Mouse (Mus musculus) thymus, adult 18-20 months (tissue): ENCODE results near the gene Hs6st1.

Experiments
- DNase-seq, 2 experiments: peaks; one replicate each; pipeline ENCODE4 v3.0.0; 2022; ENCODE audit warnings: mixed read lengths in 2 of 2

The Hs6st1 gene

GRCm38 (mm10) chr1:36065761-36066150, 2.4 kb upstream of the Hs6st1 start:
- no peak for DNase-seq

GRCm38 (mm10) chr1:36066216-36066980, 1.8 kb upstream of the Hs6st1 start:
- DNase-seq, result no peak

- DNase-seq, result no peak
Observed at GRCm38 (mm10) chr1:36067201-36067600, 999 bp upstream of the Hs6st1 start.

GRCm38 (mm10) chr1:36067611-36068010, 589 bp upstream of the Hs6st1 start:
- no peak for DNase-seq

DNA sequence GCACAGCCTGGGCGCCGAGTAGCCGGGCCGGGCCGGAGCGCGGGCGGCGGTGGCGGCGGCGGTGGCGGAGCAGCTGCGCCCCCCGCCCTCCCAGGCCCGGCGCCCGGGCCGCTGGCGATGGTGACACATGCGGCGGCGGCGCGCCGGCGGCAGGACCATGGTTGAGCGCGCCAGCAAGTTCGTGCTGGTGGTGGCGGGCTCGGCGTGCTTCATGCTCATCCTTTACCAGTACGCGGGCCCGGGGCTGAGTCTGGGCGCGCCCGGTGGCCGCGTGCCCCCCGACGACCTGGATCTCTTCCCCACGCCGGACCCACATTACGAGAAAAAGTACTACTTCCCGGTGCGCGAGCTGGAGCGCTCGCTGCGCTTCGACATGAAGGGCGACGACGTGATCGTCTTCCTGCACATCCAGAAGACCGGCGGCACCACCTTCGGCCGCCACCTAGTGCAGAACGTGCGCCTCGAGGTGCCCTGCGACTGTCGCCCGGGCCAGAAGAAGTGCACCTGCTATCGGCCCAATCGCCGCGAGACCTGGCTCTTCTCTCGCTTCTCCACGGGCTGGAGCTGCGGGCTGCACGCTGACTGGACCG, 426 bp downstream of the Hs6st1 start:
- DNase-seq, result peak; percentile 54 to 65

DNA sequence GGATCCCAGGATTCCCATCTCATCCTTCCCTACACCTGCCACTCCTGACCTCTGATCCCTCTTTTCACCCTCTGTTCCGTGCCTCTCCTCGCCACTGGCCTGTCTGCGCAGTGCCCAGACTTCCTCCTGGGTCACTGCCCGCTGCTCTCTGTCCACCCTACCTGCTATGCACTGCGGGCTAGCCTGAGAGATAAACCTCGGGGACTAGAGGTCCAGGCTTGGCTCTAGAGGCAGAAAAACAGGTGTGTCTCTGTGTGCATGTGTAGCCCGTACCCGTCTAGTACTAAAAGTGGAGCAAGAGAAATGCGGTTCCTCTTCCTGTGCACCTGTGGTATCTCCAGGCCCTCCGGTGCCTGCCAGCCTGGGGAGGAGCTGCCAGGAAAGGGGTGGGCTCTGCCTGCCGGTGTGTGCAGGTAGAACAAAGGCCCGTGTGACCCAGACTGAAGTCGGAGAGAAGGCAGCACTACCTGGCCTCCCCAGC, 1.1 kb downstream of the Hs6st1 start:
- DNase-seq, result peak; percentile 71 to 80

- DNase-seq, result no peak
Observed at GRCm38 (mm10) chr1:36070190-36070589, 2.0 kb downstream of the Hs6st1 start.

- DNase-seq, result no peak
Observed at GRCm38 (mm10) chr1:36070740-36071139, 2.5 kb downstream of the Hs6st1 start.

GRCm38 (mm10) chr1:36071176-36071575, 3.0 kb downstream of the Hs6st1 start:
- no peak for DNase-seq

DNA sequence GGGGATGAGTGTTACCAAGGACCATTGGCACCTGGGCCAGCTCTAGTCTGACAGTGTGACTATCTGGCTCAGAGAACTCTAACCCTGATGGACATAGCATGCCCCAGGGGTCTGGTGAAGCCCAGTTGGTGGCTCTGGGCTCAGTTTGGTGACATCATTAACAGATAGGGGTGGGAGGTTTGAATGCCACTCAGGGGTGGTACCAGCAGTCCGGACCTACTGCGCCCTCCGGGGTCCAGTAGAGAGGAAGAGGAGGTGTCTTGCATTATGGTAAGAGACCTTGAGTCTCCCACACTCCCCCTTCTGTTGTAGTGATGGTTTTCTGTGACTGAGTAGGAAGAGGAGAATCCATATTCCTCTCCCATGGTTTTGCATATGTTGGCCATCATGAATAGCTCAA, 3.4 kb downstream of the Hs6st1 start:
- DNase-seq, result no peak

GRCm38 (mm10) chr1:36072588-36073556, 4.7 kb downstream of the Hs6st1 start:
- no peak for DNase-seq

GRCm38 (mm10) chr1:36073566-36073965, 5.4 kb downstream of the Hs6st1 start:
- DNase-seq, result no peak

- DNase-seq, result no peak
Observed at GRCm38 (mm10) chr1:36074197-36074596, 6.0 kb downstream of the Hs6st1 start.

- DNase-seq, result no peak
Observed at GRCm38 (mm10) chr1:36074968-36075367, 6.8 kb downstream of the Hs6st1 start.

GRCm38 (mm10) chr1:36075652-36076051, 7.5 kb downstream of the Hs6st1 start:
- no peak for DNase-seq

DNA sequence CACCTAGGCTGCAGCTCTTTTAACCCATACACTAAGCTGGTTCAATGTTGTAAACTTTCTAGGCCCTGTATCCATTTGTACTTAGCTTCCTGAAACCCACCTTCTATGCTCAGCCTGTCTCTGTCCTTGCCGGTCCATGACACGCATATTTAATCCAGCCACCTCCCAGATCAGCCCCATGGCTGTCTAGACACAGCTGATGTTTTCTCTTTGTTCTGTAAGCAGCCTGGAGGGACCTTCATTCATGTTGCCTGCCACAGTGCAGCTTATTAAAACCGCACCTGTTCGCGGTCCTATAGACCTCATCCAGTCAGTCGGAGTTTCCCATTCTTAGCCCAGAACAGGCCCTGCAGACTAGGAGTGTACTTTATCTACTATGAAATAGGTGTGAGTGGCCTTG, 8.9 kb downstream of the Hs6st1 start:
- DNase-seq, result no peak

DNA sequence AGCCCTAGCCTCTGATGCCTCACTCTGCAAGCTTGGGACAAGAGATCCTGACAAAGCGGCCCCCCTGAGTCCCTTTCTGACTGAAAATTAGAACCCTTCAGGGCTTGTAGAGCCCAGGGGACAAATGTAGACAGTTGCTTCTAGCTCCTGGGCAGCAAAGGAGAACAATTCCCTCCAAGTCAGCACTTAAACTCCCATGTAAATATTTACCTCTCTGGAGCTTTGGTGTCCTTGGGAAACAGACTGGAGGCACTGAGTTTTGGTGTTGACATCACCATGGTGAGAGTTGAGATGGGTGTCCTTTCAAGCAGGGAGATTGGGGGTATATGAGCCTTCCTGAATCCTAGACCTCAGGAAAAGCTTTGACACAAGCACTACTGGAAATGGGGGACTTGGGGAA, 10.1 kb downstream of the Hs6st1 start:
- no peak for DNase-seq

GRCm38 (mm10) chr1:36079679-36080078, 11.5 kb downstream of the Hs6st1 start:
- DNase-seq, result no peak

GRCm38 (mm10) chr1:36080974-36081373, 12.8 kb downstream of the Hs6st1 start:
- no peak for DNase-seq

DNA sequence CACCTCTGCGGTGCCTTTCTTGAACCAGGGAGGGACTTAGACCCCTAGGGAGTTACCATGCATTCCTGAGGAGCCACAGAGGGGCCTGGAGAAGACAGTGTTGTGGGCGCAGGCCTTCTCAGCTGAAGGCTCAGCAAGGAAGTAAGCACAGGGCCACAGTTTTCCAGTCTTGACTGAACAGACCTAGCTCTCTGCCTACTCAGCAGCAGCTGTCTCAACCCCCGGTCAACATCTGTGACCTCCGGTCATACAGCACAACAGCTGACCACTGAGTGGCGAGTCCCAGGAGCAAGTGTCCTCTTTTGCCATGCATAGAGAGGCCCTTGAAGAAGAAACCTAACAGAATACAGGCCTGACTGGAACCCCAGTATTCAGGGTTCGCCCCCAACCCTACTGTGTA, 14.0 kb downstream of the Hs6st1 start:
- DNase-seq, result no peak

- DNase-seq, result no peak
Observed at GRCm38 (mm10) chr1:36083554-36083953, 15.4 kb downstream of the Hs6st1 start.

GRCm38 (mm10) chr1:36085069-36085468, 16.9 kb downstream of the Hs6st1 start:
- DNase-seq, result no peak

DNA sequence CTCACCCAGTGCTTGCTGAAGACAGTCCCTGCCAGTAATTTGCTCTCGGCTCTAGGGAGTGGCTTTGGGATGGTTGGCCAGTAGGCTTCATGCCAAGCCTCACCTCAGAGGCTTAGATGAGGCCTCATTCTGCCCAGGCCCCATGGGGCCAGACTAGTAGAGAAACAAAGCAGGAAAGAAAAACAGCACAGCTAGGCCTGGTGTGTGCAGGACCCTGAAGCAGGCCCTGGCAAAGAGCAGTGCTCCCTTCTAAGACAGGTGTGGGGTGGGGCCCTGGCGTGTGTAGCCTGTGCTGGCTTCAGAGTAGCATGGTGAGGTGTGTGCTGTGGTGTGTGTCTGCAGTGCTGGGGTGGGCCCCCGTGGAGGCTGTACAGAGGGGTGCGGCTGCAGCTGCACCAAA, 20.2 kb downstream of the Hs6st1 start:
- peak; percentile 42 to 47 for DNase-seq
